Mouse (Mus musculus): ENCODE results near the gene Vezf1.

GRCm38 (mm10) chr11:88039066-88039465 is 29.0 kb upstream of the Vezf1 start:
- TF ChIP-seq CTCF (IDR thresholded peaks at IDR 0.05; ENCODE audit: insufficient read depth, low read depth, low read length) (no peak), POLR2A (IDR thresholded peaks at IDR 0.05; ENCODE audit: insufficient read depth, low read depth, low read length) (no peak)
